Mouse (Mus musculus): ENCODE data around the gene Hunk.

DNA sequence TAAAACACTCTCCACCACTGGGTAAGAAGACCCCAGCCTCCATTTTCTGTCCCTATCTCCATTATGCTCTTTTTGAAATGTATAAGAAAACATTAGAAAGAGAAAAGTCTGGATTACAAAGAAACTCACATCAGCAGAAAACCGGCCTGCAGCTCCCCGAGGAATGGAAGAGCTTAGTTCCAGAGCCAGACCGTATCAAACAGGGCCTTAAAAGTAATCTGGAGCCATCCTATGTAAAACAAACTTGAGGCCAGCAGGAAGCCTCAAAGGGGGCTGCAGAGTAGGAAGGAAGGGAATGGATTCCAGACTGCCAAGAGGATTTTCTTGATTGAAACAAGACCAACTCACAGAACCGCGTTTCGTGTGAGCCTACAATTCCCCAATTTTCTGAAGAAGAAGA lies 22.9 kb upstream of the Hunk start:
- TF ChIP-seq CTCF (IDR thresholded peaks at IDR 0.05; ENCODE audit: extremely low read depth, insufficient read length, insufficient replicate concordance, low read depth, low read length) (no peak), POLR2A (IDR thresholded peaks at IDR 0.05; ENCODE audit: low read depth, low read length) (no peak)

Measured in small intestine, adult 2 months (tissue).